Mouse (Mus musculus) heart, postnatal 0 days (tissue): Measurements from ENCODE around the gene Ptprt.

Experiments used
- CTCF ChIP-seq: IDR thresholded peaks from 2 replicates; pipeline ENCODE4 v1.5.1; 2016; ENCODE audit warnings: antibody characterized with exemption, control low read depth, low read depth
- EP300 ChIP-seq: IDR thresholded peaks from 2 replicates; pipeline ENCODE4 v1.6.1; 2016; ENCODE audit warnings: antibody characterized with exemption, low read depth

DNA sequence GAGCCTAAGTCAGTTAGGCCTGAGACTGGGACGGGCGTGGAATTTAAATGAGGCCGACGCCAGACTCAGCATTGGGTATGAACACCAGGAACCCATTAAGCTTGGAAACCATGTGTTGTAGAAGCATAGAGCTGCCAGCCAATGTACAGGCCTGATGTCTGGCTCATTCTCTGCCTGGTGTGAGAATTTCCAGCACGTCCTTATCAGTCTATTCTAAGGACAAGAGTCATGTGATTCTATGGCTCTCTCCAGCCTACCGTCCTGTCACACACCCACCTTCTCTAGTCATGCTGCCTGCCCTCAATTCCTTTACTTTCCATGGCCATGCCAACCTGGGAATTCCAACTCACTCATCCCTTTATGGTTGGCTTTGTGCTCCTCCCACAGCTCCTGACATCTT is 450.4 kb downstream of the Ptprt start:
- TF ChIP-seq EP300 = no peak
- TF ChIP-seq CTCF = no peak
